Mouse (Mus musculus) liver, embryonic 14.5 days (tissue): ENCODE measurements at regions not wholly inside any gene's neighbourhood (a gene's known extent, or its start where the extent isn't known, plus 50 kb on each side); places are given as distances from the start of the nearest gene placed in this dataset.

ENCODE experiments used
- ATAC-seq: fragments of 200-750 bp; cut with Nextera tagmentation; 2 replicates; pipeline ENCODE4 v1.8.0; 2017; ENCODE audit warnings: moderate number of reproducible peaks, mild to moderate bottlenecking, moderate library complexity; ENCODE audit not compliant: insufficient read depth
- DNase-seq, 3 experiments: peaks; one replicate each; pipeline ENCODE4 v3.0.0-alpha.2; 2012 to 2013; ENCODE audit warnings: low read depth in 3 of 3, low spot score in 3 of 3
- H3K27ac ChIP-seq: fragments of 300-500 bp; sonication (generic); 2 replicates; pipeline ENCODE4 v1.5.1; 2014; ENCODE audit warnings: moderate library complexity, mild to moderate bottlenecking, control low read depth, inconsistent platforms
- H3K27me3 ChIP-seq: fragments of 300-500 bp; sonication (generic); 2 replicates; pipeline ENCODE4 v1.6.1; 2014; ENCODE audit warnings: mild to moderate bottlenecking, low read length, moderate library complexity; ENCODE audit not compliant: control insufficient read depth, insufficient read depth
- H3K36me3 ChIP-seq: fragments of 300-500 bp; sonication (generic); replicated peaks from 2 replicates; pipeline ENCODE4 v1.6.1; 2014; ENCODE audit warnings: low read depth; ENCODE audit not compliant: control insufficient read depth, insufficient read depth
- H3K4me1 ChIP-seq, 2 experiments: fragments of 200-500 bp in 1 of 2; fragments of 300-500 bp in 1 of 2; sonication (generic) in 1 of 2; replicated peaks; 2 replicates each; pipeline ENCODE4 v1.6.1; 2012 to 2014; ENCODE audit warnings: antibody characterized with exemption in 1 of 2, inconsistent platforms in 1 of 2, low read length in 1 of 2; ENCODE audit not compliant: control insufficient read depth in 2 of 2, insufficient read depth in 2 of 2
- H3K4me2 ChIP-seq: fragments of 300-500 bp; sonication (generic); 2 replicates; pipeline ENCODE4 v1.6.1; 2014; ENCODE audit warnings: low read depth, mild to moderate bottlenecking, control low read depth, moderate library complexity
- H3K4me3 ChIP-seq, 2 experiments: fragments of 200-500 bp in 1 of 2; fragments of 300-500 bp in 1 of 2; sonication (generic) in 1 of 2; 2 replicates each; pipeline ENCODE4 v1.5.1; 2012 to 2014; ENCODE audit warnings: low read depth in 2 of 2, low read length in 2 of 2, mild to moderate bottlenecking in 2 of 2, control low read depth in 1 of 2, inconsistent platforms in 1 of 2, moderate library complexity in 1 of 2; ENCODE audit not compliant: insufficient read depth in 1 of 2
- H3K9ac ChIP-seq: fragments of 300-500 bp; sonication (generic); replicated peaks from 2 replicates; pipeline ENCODE4 v1.6.1; 2014; ENCODE audit warnings: mild to moderate bottlenecking, control low read depth, moderate library complexity
- H3K9me3 ChIP-seq: fragments of 300-500 bp; sonication (generic); 2 replicates; pipeline ENCODE4 v1.6.1; 2016; ENCODE audit warnings: low read length, mixed read lengths; ENCODE audit not compliant: control insufficient read depth
- CTCF ChIP-seq: IDR thresholded peaks from 2 replicates; pipeline ENCODE4 v1.5.1; 2016; ENCODE audit warnings: antibody characterized with exemption, low read depth, control low read depth
- EP300 ChIP-seq: IDR thresholded peaks from 2 replicates; pipeline ENCODE4 v1.6.1; 2016; ENCODE audit warnings: antibody characterized with exemption, low read depth
- WGBS: fragments of 180-500 bp; shearing (Covaris S2); extraction: QIAGEN DNeasy Blood & Tissue Kit; methylation state at CpG from one replicate; pipeline ENCODE4 v1.1.7; 2014; ENCODE audit not compliant: insufficient replicate concordance; 5-methylcytosine and 5-hydroxymethylcytosine counted together

- no peak for DNase-seq
- no peak overlapping the region for H3K4me2 ChIP-seq
- no peak for ATAC-seq
- no peak overlapping the region for H3K4me3 ChIP-seq
- no peaks in the 10 kb centered on the region for H3K27me3 ChIP-seq
- no peaks in the 10 kb centered on the region for H3K9me3 ChIP-seq
- no peak overlapping the region for H3K9ac ChIP-seq
- H3K27ac ChIP-seq: no peak overlapping the region
- H3K4me1 ChIP-seq: no peaks in the 10 kb centered on the region
- no peaks in the 10 kb centered on the region for H3K36me3 ChIP-seq
- no peak for TF ChIP-seq CTCF
- TF ChIP-seq EP300: no peak
- 63% methylated on average over 16 of the region's 16 CpGs for WGBS
Measured at GRCm38 (mm10) chr6:93445568-93445967, 502.3 kb upstream of the Adamts9 start.

DNA sequence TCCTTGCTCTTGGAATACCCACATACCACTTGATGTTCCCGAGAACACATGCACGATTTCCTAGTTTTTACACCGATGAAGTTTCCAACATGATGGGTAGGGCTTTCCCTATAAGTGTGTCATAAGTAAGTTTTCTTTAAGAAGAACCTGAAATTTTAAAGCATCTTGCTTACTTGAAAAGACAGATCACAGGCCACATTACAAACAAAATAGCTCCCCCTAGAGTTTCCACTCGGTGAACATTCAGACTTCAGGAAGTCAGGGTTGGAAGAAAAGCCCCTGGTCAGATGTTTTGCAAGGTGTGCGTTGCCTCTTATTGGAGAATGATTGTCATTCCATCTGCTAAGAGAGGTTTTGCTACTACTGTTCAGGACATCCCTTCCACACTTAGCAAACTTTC, 501.8 kb upstream of the Adamts9 start:
- DNase-seq (no peak), ATAC-seq (no peak)
- Histone ChIP-seq H3K4me2 (no peak overlapping the region), H3K4me3 (no peak overlapping the region), H3K27ac (no peak overlapping the region), H3K36me3 (no peaks in the 10 kb centered on the region), H3K4me1 (no peaks in the 10 kb centered on the region), H3K9me3 (no peaks in the 10 kb centered on the region), H3K9ac (no peak overlapping the region), H3K27me3 (no peaks in the 10 kb centered on the region)
- WGBS: 49% methylated on average over 5 of the region's 5 CpGs
- TF ChIP-seq EP300 (no peak), CTCF (no peak)

- Histone ChIP-seq H3K9me3 (no peaks in the 10 kb centered on the region), H3K4me3 (no peak overlapping the region), H3K36me3 (no peaks in the 10 kb centered on the region), H3K9ac (no peak overlapping the region), H3K27me3 (no peaks in the 10 kb centered on the region), H3K4me1 (no peaks in the 10 kb centered on the region), H3K4me2 (no peak overlapping the region), H3K27ac (no peak overlapping the region)
- no peak for ATAC-seq
- WGBS: 33% methylated on average over 11 of the region's 11 CpGs
- TF ChIP-seq CTCF (no peak), EP300 (no peak)
- no peak for DNase-seq
Measured at GRCm38 (mm10) chr6:93443766-93444557, 500.7 kb upstream of the Adamts9 start.

- no peak overlapping the region for H3K4me2 ChIP-seq
- no peaks in the 10 kb centered on the region for H3K9me3 ChIP-seq
- WGBS: 67% methylated on average over 1 of the region's 1 CpGs
- no peak for DNase-seq
- no peaks in the 10 kb centered on the region for H3K36me3 ChIP-seq
- ATAC-seq: no peak
- H3K4me3 ChIP-seq: no peak overlapping the region
- no peak overlapping the region for H3K27ac ChIP-seq
- no peak overlapping the region for H3K9ac ChIP-seq
- TF ChIP-seq CTCF (no peak), EP300 (no peak)
- no peaks in the 10 kb centered on the region for H3K27me3 ChIP-seq
- no peaks in the 10 kb centered on the region for H3K4me1 ChIP-seq
Measured at GRCm38 (mm10) chr6:93433446-93433845, 490.2 kb upstream of the Adamts9 start.

DNA sequence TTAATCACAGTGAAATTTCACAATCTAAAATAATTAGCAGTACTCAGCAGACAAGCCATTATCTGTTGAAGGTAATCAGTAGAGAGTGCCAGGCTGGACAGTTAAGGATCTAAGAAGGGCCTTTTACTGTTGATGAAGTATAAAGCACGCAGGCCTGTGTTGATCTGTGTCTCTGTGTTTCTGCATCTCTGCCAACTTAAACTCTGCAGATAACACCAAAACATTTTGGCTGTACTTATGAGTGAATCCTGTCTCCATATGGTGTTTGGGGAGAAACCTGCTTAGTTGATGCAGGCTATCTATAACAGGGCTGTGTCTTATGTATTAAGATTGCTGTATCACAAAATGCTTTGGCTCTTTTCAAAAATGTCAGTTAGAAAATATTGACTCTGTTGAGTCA, 482.8 kb upstream of the Adamts9 start:
- Histone ChIP-seq H3K4me3 (no peak overlapping the region), H3K27me3 (no peaks in the 10 kb centered on the region), H3K9me3 (no peaks in the 10 kb centered on the region), H3K36me3 (no peaks in the 10 kb centered on the region), H3K27ac (no peak overlapping the region), H3K4me2 (no peak overlapping the region), H3K9ac (no peak overlapping the region), H3K4me1 (no peaks in the 10 kb centered on the region)
- DNase-seq (no peak), ATAC-seq (no peak)
- WGBS: 50% methylated on average over 1 of the region's 1 CpGs
- TF ChIP-seq EP300 (no peak), CTCF (no peak)
